Mouse (Mus musculus): Measurements from ENCODE around the gene Ccdc69.

Ccdc69 gene

GRCm38 (mm10) chr11:55033040-55033660, 44.8 kb downstream of the Ccdc69 start, which contains the start of gene Anxa6:
Gene Anxa6 (minus strand): TSS chr11:55033445.
- DNase-seq: peak; percentile 81 to 87

GRCm38 (mm10) chr11:55032286-55032685, 45.6 kb downstream of the Ccdc69 start:
- DNase-seq: no peak

GRCm38 (mm10) chr11:55031991-55032280, 46.0 kb downstream of the Ccdc69 start:
- DNase-seq: no peak

GRCm38 (mm10) chr11:55031211-55031990, 46.5 kb downstream of the Ccdc69 start:
- DNase-seq: no peak

- no peak for DNase-seq
Observed at GRCm38 (mm10) chr11:55028509-55028908, 49.4 kb downstream of the Ccdc69 start.

GRCm38 (mm10) chr11:55027204-55027855, 50.6 kb downstream of the Ccdc69 start:
- DNase-seq: no peak

- peak; percentile 57 to 65 for DNase-seq
Observed at GRCm38 (mm10) chr11:55025896-55026295, 52.0 kb downstream of the Ccdc69 start.

- no peak for DNase-seq
Observed at GRCm38 (mm10) chr11:55023583-55023982, 54.3 kb downstream of the Ccdc69 start.

- DNase-seq: peak; percentile 24 to 39
Observed at GRCm38 (mm10) chr11:55023049-55023564, 54.8 kb downstream of the Ccdc69 start.

GRCm38 (mm10) chr11:55022508-55022907, 55.4 kb downstream of the Ccdc69 start:
- DNase-seq: no peak

- DNase-seq: no peak
Observed at GRCm38 (mm10) chr11:55021859-55022258, 56.1 kb downstream of the Ccdc69 start.

- DNase-seq: no peak
Observed at GRCm38 (mm10) chr11:55021458-55021857, 56.5 kb downstream of the Ccdc69 start.

- no peak for DNase-seq
Observed at GRCm38 (mm10) chr11:55019711-55020110, 58.2 kb downstream of the Ccdc69 start.

- DNase-seq: no peak
Observed at GRCm38 (mm10) chr11:55018034-55018433, 59.9 kb downstream of the Ccdc69 start.

- DNase-seq: no peak
Observed at GRCm38 (mm10) chr11:55017201-55017600, 60.7 kb downstream of the Ccdc69 start.

GRCm38 (mm10) chr11:55016758-55017157, 61.2 kb downstream of the Ccdc69 start:
- no peak for DNase-seq

GRCm38 (mm10) chr11:55015831-55016241, 62.1 kb downstream of the Ccdc69 start:
- peak; percentile 71 to 74 for DNase-seq

- peak in 1 of 2 experiments; percentile 18 for DNase-seq
Observed at GRCm38 (mm10) chr11:55015264-55015663, 62.7 kb downstream of the Ccdc69 start.

- DNase-seq: no peak
Observed at GRCm38 (mm10) chr11:55013802-55014201, 64.1 kb downstream of the Ccdc69 start.

GRCm38 (mm10) chr11:55012551-55013521, 65.1 kb downstream of the Ccdc69 start:
- no peak for DNase-seq

GRCm38 (mm10) chr11:55011440-55011839, 66.5 kb downstream of the Ccdc69 start:
- DNase-seq: no peak

GRCm38 (mm10) chr11:55008230-55008629, 69.7 kb downstream of the Ccdc69 start:
- no peak for DNase-seq
